Mouse (Mus musculus) MEL (cell line): ENCODE measurements around the gene Setd5. TPM values are rescaled to one million over a fixed set of nuclear protein-coding genes. Genes with fewer than 3 reads are reported as not detected.

ENCODE experiments used
- DNase-seq: peaks from one replicate; pipeline ENCODE4 v3.0.0; 2011; ENCODE audit warnings: low read depth, low spot score
- H3K27ac ChIP-seq: 2 replicates; pipeline ENCODE4 v1.5.1; 2012; ENCODE audit warnings: low read depth, mild to moderate bottlenecking, control low read depth, low read length, moderate library complexity; ENCODE audit not compliant: control insufficient read depth
- H3K27me3 ChIP-seq, 2 experiments: fragments of 150-350 bp in 1 of 2; sonication (generic) in 1 of 2; 2 replicates each; pipeline ENCODE4 v1.6.1; 2012; ENCODE audit warnings: low read length in 2 of 2, mild to moderate bottlenecking in 2 of 2, improper control_type of control experiment in 1 of 2, moderate library complexity in 1 of 2; ENCODE audit not compliant: insufficient read depth in 2 of 2, control insufficient read depth in 1 of 2
- H3K36me3 ChIP-seq, 2 experiments: 2 replicates each; pipeline ENCODE4 v1.6.1; 2012 to 2014; ENCODE audit warnings: low read length in 2 of 2, improper control_type of control experiment in 1 of 2, inconsistent platforms in 1 of 2, mild to moderate bottlenecking in 1 of 2; ENCODE audit not compliant: insufficient read depth in 2 of 2, control insufficient read depth in 1 of 2
- H3K4me1 ChIP-seq, 2 experiments: fragments of 150-350 bp in 1 of 2; sonication (generic) in 1 of 2; 2 replicates each; pipeline ENCODE4 v1.6.1; 2012; ENCODE audit warnings: low read length in 2 of 2, improper control_type of control experiment in 1 of 2, mild to moderate bottlenecking in 1 of 2; ENCODE audit not compliant: insufficient read depth in 2 of 2, control insufficient read depth in 1 of 2
- H3K4me3 ChIP-seq, 2 experiments: fragments of 150-350 bp in 1 of 2; sonication (generic) in 1 of 2; 2 replicates each; pipeline ENCODE4 v1.5.1; 2012; ENCODE audit warnings: low read depth in 2 of 2, low read length in 2 of 2, mild to moderate bottlenecking in 2 of 2, moderate library complexity in 2 of 2, control low read depth in 1 of 2, improper control_type of control experiment in 1 of 2; ENCODE audit not compliant: control insufficient read depth in 1 of 2, insufficient read depth in 1 of 2
- H3K79me2 ChIP-seq: 2 replicates; pipeline ENCODE4 v1.6.1; 2012; ENCODE audit warnings: mild to moderate bottlenecking, low read length, moderate library complexity; ENCODE audit not compliant: control insufficient read depth, poor library complexity, insufficient read depth
- H3K9ac ChIP-seq: 2 replicates; pipeline ENCODE4 v1.6.1; 2012; ENCODE audit warnings: low read depth, mild to moderate bottlenecking, control low read depth, low read length, moderate library complexity; ENCODE audit not compliant: control insufficient read depth, poor library complexity, severe bottlenecking
- H3K9me3 ChIP-seq: fragments of 150-350 bp; sonication (generic); replicated peaks from 2 replicates; pipeline ENCODE4 v1.6.1; 2012; ENCODE audit warnings: mild to moderate bottlenecking, low read length, improper control_type of control experiment, moderate library complexity; ENCODE audit not compliant: insufficient read depth
- CHD1 ChIP-seq: IDR thresholded peaks from 2 replicates; pipeline ENCODE4 v1.6.1; 2012; ENCODE audit warnings: low read depth, mild to moderate bottlenecking, inconsistent platforms, low read length, improper control_type of control experiment
- CHD2 ChIP-seq: IDR thresholded peaks from 2 replicates; pipeline ENCODE4 v1.6.1; 2011; ENCODE audit warnings: low read length, improper control_type of control experiment
- CTCF ChIP-seq, 3 experiments: IDR thresholded peaks in 2 of 3; conservative IDR thresholded peaks in 1 of 3; 2 replicates each; pipeline ENCODE4 v1.5.1; 2011 to 2012; ENCODE audit warnings: low read length in 3 of 3, low read depth in 2 of 3, mild to moderate bottlenecking in 2 of 3, improper control_type of control experiment in 1 of 3, inconsistent platforms in 1 of 3, mixed read lengths in 1 of 3, moderate library complexity in 1 of 3; ENCODE audit not compliant: control insufficient read depth in 1 of 3, insufficient read depth in 1 of 3, poor library complexity in 1 of 3, severe bottlenecking in 1 of 3
- E2F4 ChIP-seq: IDR thresholded peaks from 2 replicates; pipeline ENCODE4 v1.6.1; 2011; ENCODE audit warnings: low read depth, low read length, improper control_type of control experiment, borderline replicate concordance
- ELF1 ChIP-seq: IDR thresholded peaks from 2 replicates; pipeline ENCODE4 v1.6.1; 2014; ENCODE audit warnings: low read depth, mild to moderate bottlenecking, inconsistent platforms, low read length, improper control_type of control experiment, moderate library complexity
- EP300 ChIP-seq, 2 experiments: IDR thresholded peaks; 2 replicates each; pipeline ENCODE4 v1.6.1; 2011; ENCODE audit warnings: improper control_type of control experiment in 2 of 2, low read length in 2 of 2, low read depth in 1 of 2, mild to moderate bottlenecking in 1 of 2
- ETS1 ChIP-seq: IDR thresholded peaks from 2 replicates; pipeline ENCODE4 v1.6.1; 2012; ENCODE audit warnings: low read depth, mild to moderate bottlenecking, inconsistent platforms, low read length, improper control_type of control experiment, moderate library complexity
- GABPA ChIP-seq: IDR thresholded peaks from 2 replicates; pipeline ENCODE4 v1.6.1; 2012; ENCODE audit warnings: low read depth, mild to moderate bottlenecking, inconsistent platforms, low read length, improper control_type of control experiment, moderate library complexity
- GATA1 ChIP-seq: IDR thresholded peaks from 2 replicates; pipeline ENCODE4 v1.6.1; 2011; ENCODE audit warnings: low read depth, low read length, improper control_type of control experiment
- HCFC1 ChIP-seq: IDR thresholded peaks from 2 replicates; pipeline ENCODE4 v1.6.1; 2012; ENCODE audit warnings: low read depth, mild to moderate bottlenecking, inconsistent platforms, low read length, improper control_type of control experiment, moderate library complexity
- JUND ChIP-seq: IDR thresholded peaks from 2 replicates; pipeline ENCODE4 v1.6.1; 2011; ENCODE audit warnings: low read depth, mild to moderate bottlenecking, improper control_type of control experiment, low read length
- MEF2A ChIP-seq: IDR thresholded peaks from 2 replicates; pipeline ENCODE4 v1.6.1; 2014; ENCODE audit warnings: low read depth, mild to moderate bottlenecking, inconsistent platforms, low read length, improper control_type of control experiment; ENCODE audit not compliant: poor library complexity, insufficient replicate concordance, severe bottlenecking; ENCODE audit errors: extremely low read depth
- MXI1 ChIP-seq: IDR thresholded peaks from 2 replicates; pipeline ENCODE4 v1.6.1; 2011; ENCODE audit warnings: mild to moderate bottlenecking, low read depth, low read length, improper control_type of control experiment
- MYB ChIP-seq: IDR thresholded peaks from 2 replicates; pipeline ENCODE4 v1.6.1; 2011; ENCODE audit warnings: mild to moderate bottlenecking, low read depth, low read length, improper control_type of control experiment
- NELFE ChIP-seq: IDR thresholded peaks from 2 replicates; pipeline ENCODE4 v1.6.1; 2011; ENCODE audit warnings: low read depth, low read length, improper control_type of control experiment
- NRF1 ChIP-seq: IDR thresholded peaks from 2 replicates; pipeline ENCODE4 v1.6.1; 2014; ENCODE audit warnings: low read depth, mild to moderate bottlenecking, inconsistent platforms, low read length, improper control_type of control experiment, moderate library complexity; ENCODE audit not compliant: poor library complexity, insufficient read depth, severe bottlenecking
- POLR2AphosphoS5 ChIP-seq: IDR thresholded peaks from 2 replicates; pipeline ENCODE4 v1.6.1; 2012; ENCODE audit warnings: low read depth, borderline replicate concordance, mild to moderate bottlenecking, inconsistent platforms, low read length, moderate library complexity, mixed read lengths
- SIN3A ChIP-seq: IDR thresholded peaks from 2 replicates; pipeline ENCODE4 v1.6.1; 2012; ENCODE audit warnings: low read length, improper control_type of control experiment, inconsistent platforms
- SMC3 ChIP-seq: IDR thresholded peaks from 2 replicates; pipeline ENCODE4 v1.6.1; 2011; ENCODE audit warnings: low read depth, low read length, improper control_type of control experiment
- TAL1 ChIP-seq: IDR thresholded peaks from 2 replicates; pipeline ENCODE4 v1.6.1; 2012; ENCODE audit warnings: mild to moderate bottlenecking, inconsistent platforms, low read length, moderate library complexity, mixed read lengths
- TBP ChIP-seq: IDR thresholded peaks from 2 replicates; pipeline ENCODE4 v1.8.0; 2011; ENCODE audit warnings: low read depth, low read length, improper control_type of control experiment
- TCF12 ChIP-seq: IDR thresholded peaks from 2 replicates; pipeline ENCODE4 v1.6.1; 2014; ENCODE audit warnings: low read depth, mild to moderate bottlenecking, inconsistent platforms, low read length, improper control_type of control experiment, moderate library complexity
- UBTF ChIP-seq: IDR thresholded peaks from 2 replicates; pipeline ENCODE4 v1.6.1; 2012; ENCODE audit warnings: low read depth, mild to moderate bottlenecking, inconsistent platforms, low read length, improper control_type of control experiment, moderate library complexity, borderline replicate concordance; ENCODE audit not compliant: insufficient read depth
- USF1 ChIP-seq: IDR thresholded peaks from 2 replicates; pipeline ENCODE4 v1.6.1; 2014; ENCODE audit warnings: low read depth, mild to moderate bottlenecking, inconsistent platforms, low read length, improper control_type of control experiment, moderate library complexity
- USF2 ChIP-seq, 2 experiments: IDR thresholded peaks; 2 replicates each; pipeline ENCODE4 v1.6.1; 2011 to 2012; ENCODE audit warnings: improper control_type of control experiment in 2 of 2, low read length in 2 of 2, borderline replicate concordance in 1 of 2, inconsistent platforms in 1 of 2, low read depth in 1 of 2, mild to moderate bottlenecking in 1 of 2; ENCODE audit not compliant: insufficient read depth in 1 of 2
- ZKSCAN1 ChIP-seq: IDR thresholded peaks from 2 replicates; pipeline ENCODE4 v1.6.1; 2012; ENCODE audit warnings: low read depth, mild to moderate bottlenecking, inconsistent platforms, low read length, improper control_type of control experiment, moderate library complexity
- ZMIZ1 ChIP-seq: IDR thresholded peaks from 2 replicates; pipeline ENCODE4 v1.6.1; 2012; ENCODE audit warnings: low read depth, mild to moderate bottlenecking, inconsistent platforms, low read length, improper control_type of control experiment, moderate library complexity
- ZNF384 ChIP-seq: IDR thresholded peaks from 2 replicates; pipeline ENCODE4 v1.6.1; 2012; ENCODE audit warnings: low read depth, mild to moderate bottlenecking, inconsistent platforms, low read length, improper control_type of control experiment
- polyA plus RNA-seq, 2 experiments: library from polyadenylated mRNA; stranded (reverse) in 1 of 2; unstranded in 1 of 2; fragments of >175 nt in 1 of 2; fragments of >200 nt in 1 of 2; gene quantifications; 2 replicates each; pipeline versions ENCODE4 v1.2.1 to v1.2.4; 2012; ENCODE audit warnings: low replicate concordance in 2 of 2, low read depth in 1 of 2; ENCODE audit not compliant: insufficient read length in 2 of 2, insufficient read depth in 1 of 2, missing spikeins in 1 of 2
- total RNA-seq: library from RNA; depleted of rRNA; stranded (reverse); fragments of 300-350 nt; gene quantifications from 2 replicates; pipeline ENCODE4 v1.2.3, GENCODE M21; 2012

Setd5 gene
- total and polyA plus RNA-seq, 3 experiments = 43.5 to 185 (median 80.2) TPM

- TF ChIP-seq GABPA = no peak
- TF ChIP-seq MXI1 = peak; percentile 90
- peak in 1 of 3 experiments; percentile 14; a peak in 1 of 6 replicates for TF ChIP-seq CTCF (IDR thresholded peaks at IDR 0.05 in 2 of 3, conservative IDR thresholded peaks at IDR 0.05 in 1 of 3; ENCODE audit: control insufficient read depth in 1 of 3, insufficient read depth in 1 of 3, low read depth in 2 of 3, low read length in 3 of 3, poor library complexity in 1 of 3, severe bottlenecking in 1 of 3)
- peak; percentile 56; the same call in 1 of the 2 replicates for TF ChIP-seq ELF1
- no peak for TF ChIP-seq MEF2A
- TF ChIP-seq MYB = no peak
- TF ChIP-seq NRF1 = peak; percentile 44; the same call in 1 of the 2 replicates
- TF ChIP-seq SIN3A = peak; percentile 93
- peak; percentile 74 for TF ChIP-seq CHD2
- TF ChIP-seq TAL1 = 0 out of 2 replicates have a peak, but pooled peaks have one; percentile 21
- peak; percentile 83 for TF ChIP-seq POLR2AphosphoS5
- TF ChIP-seq NELFE = peak; percentile 82
- peak; percentile 60; the same call in 1 of the 2 replicates for TF ChIP-seq TCF12
- peak; percentile 80 for TF ChIP-seq ETS1
- peak; percentile 31 for TF ChIP-seq SMC3
- TF ChIP-seq USF2 (IDR thresholded peaks at IDR 0.05; ENCODE audit: borderline replicate concordance in 1 of 2, insufficient read depth in 1 of 2, low read depth in 1 of 2, low read length in 2 of 2) = no peak
- TF ChIP-seq EP300 (IDR thresholded peaks at IDR 0.05; ENCODE audit: low read depth in 1 of 2, low read length in 2 of 2) = peak in 1 of 2 experiments; percentile 75; a peak in 2 of 4 replicates
- no peak; the same call in 1 of the 2 replicates for TF ChIP-seq CHD1
- peak; percentile 67; the same call in 1 of the 2 replicates for TF ChIP-seq E2F4
- no peak for TF ChIP-seq ZKSCAN1
- TF ChIP-seq ZNF384 = no peak
- TF ChIP-seq ZMIZ1 = peak; percentile 87
- TF ChIP-seq TBP = peak; percentile 83
These were observed 1.0 kb upstream of the Setd5 start (continued) for GRCm38 (mm10) chr6:113076012-113076685.

- TF ChIP-seq CTCF (IDR thresholded peaks at IDR 0.05 in 2 of 3, conservative IDR thresholded peaks at IDR 0.05 in 1 of 3; ENCODE audit: control insufficient read depth in 1 of 3, insufficient read depth in 1 of 3, low read depth in 2 of 3, low read length in 3 of 3, poor library complexity in 1 of 3, severe bottlenecking in 1 of 3) = no peak
- peak; percentile 97; the same call in 1 of the 2 replicates for TF ChIP-seq UBTF
- peak; percentile 31; the same call in 1 of the 2 replicates for TF ChIP-seq HCFC1
- TF ChIP-seq JUND = no peak
- no peak for TF ChIP-seq GATA1
- TF ChIP-seq SIN3A = peak; percentile 15
- TF ChIP-seq CHD2 = no peak
- no peak for TF ChIP-seq CHD1
- no peak for TF ChIP-seq USF1
- TF ChIP-seq ZMIZ1 = no peak
- peak; percentile 63 for DNase-seq
These were observed 435 bp downstream of the Setd5 start for GRCm38 (mm10) chr6:113077569-113078030.

More at GRCm38 (mm10) chr6:113077569-113078030, 435 bp downstream of the Setd5 start:
- Histone ChIP-seq H3K4me1 (peaks cover 10 to 22% of the 10 kb centered on the region in 2 experiments), H3K27me3 (no peaks in the 10 kb centered on the region), H3K9me3 (no peaks in the 10 kb centered on the region), H3K27ac (peak overlapping the region; percentile 91), H3K4me3 (peak overlapping the region; percentile 82 to 93), H3K9ac (peak overlapping the region; percentile 97), H3K36me3 (peaks cover 6 to 41% of the 10 kb centered on the region in 2 experiments), H3K79me2 (peaks cover 78% of the 10 kb centered on the region)
